Mouse (Mus musculus): ENCODE data around the gene Prrg3. TPM values are rescaled to one million over a fixed set of nuclear protein-coding genes. Genes with fewer than 3 reads are reported as not detected.
"Not testable (repeated sequence)": the region's sequence is repeated elsewhere in the genome, so short reads cannot be mapped to it uniquely, and the experiment has no call there.

Prrg3 gene
- polyA plus RNA-seq (2015; fragmentation: Nextera tagmentation; extraction: Ambion mirVana): 12.9 and 14.0 TPM in 2 replicates

- H3K36me3 ChIP-seq: peaks cover 6% of the 10 kb centered on the region; the same call in 1 of the 2 replicates
- H3K27me3 ChIP-seq: no peaks in the 10 kb centered on the region
- peak within 1 kb of the TSS; percentile 52 for H3K4me3 ChIP-seq
- peak within 1 kb of the TSS; percentile 82 for H3K9ac ChIP-seq
- WGBS: 22% methylated on average over 64 of the region's 72 CpGs
- peak; percentile 88 for ATAC-seq (ENCODE audit: low FRiP score, low read depth)
- H3K4me2 ChIP-seq: peak within 1 kb of the TSS; percentile 80
- H3K4me1 ChIP-seq (replicated peaks): peaks cover 8% of the 10 kb centered on the region
- H3K27ac ChIP-seq (replicated peaks): peak within 1 kb of the TSS; percentile 76
- H3K9me3 ChIP-seq: no peaks in the 10 kb centered on the region
Observed at GRCm38 (mm10) chrX:71962073-71963051, at the start of gene Prrg3. TSS of gene Prrg3 (plus strand) at chrX:71962624.

DNA sequence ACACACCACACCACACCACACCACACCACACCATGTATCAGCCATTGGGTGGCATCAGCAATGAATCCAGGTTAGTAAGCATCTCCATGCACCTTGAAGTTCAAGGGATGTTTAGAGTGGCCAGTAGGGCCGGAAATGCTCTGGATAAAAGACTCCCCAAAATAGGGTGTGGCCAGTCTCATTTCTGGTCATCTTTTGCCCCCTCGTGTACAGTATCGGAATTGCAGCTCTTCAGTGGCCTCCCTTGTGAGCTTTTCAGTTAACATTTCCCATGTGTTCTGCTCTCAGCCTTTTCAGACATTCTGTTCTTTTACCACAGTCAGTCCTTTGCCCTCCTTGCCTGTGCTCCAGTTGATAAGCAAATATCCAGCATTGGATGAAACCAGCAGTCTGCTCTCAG, 15.8 kb upstream of the Prrg3 start:
- Histone ChIP-seq H3K9me3 (no peaks in the 10 kb centered on the region), H3K36me3 (no peaks in the 10 kb centered on the region), H3K4me3 (no peak overlapping the region), H3K4me1 (replicated peaks) (no peaks in the 10 kb centered on the region), H3K27ac (replicated peaks) (no peak overlapping the region), H3K27me3 (no peaks in the 10 kb centered on the region), H3K9ac (no peak overlapping the region), H3K4me2 (no peak overlapping the region)
- 24% methylated on average over 3 of the region's 3 CpGs for WGBS
- ATAC-seq (ENCODE audit: low FRiP score, low read depth): no peak

DNA sequence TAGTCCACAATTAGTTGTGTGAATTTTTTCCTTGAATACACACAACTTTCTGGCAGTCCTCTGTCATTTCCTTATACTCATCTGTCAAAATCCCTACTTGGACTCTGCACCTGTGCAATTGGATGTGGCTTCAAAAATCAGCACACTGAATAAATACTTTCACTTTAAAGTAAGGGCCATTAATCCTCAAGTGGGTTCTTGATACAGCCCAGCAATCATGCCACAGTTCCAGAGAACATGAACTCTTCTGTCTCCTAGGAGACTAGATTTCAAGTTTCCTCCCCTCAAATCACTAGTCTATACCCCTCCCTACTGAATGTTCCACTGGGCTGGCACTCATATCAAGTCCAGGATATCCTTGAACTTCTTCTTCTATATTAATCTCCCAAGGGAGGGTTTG, 4.1 kb upstream of the Prrg3 start:
- no peak for ATAC-seq (ENCODE audit: low FRiP score, low read depth)
- H3K4me3 ChIP-seq: no peak overlapping the region
- no peaks in the 10 kb centered on the region for H3K9me3 ChIP-seq
- H3K36me3 ChIP-seq: no peaks in the 10 kb centered on the region
- H3K27ac ChIP-seq (replicated peaks): no peak overlapping the region
- no peak overlapping the region for H3K9ac ChIP-seq
- no peaks in the 10 kb centered on the region for H3K27me3 ChIP-seq
- peaks cover 4% of the 10 kb centered on the region for H3K4me1 ChIP-seq (replicated peaks)
- H3K4me2 ChIP-seq: no peak overlapping the region

GRCm38 (mm10) chrX:71963275-71963912, 970 bp downstream of the Prrg3 start:
- Histone ChIP-seq H3K27ac (replicated peaks) (peak overlapping the region; percentile 76), H3K4me3 (peak overlapping the region; percentile 52), H3K9ac (peak overlapping the region; percentile 82), H3K4me2 (peak overlapping the region; percentile 80), H3K36me3 (peaks cover 6% of the 10 kb centered on the region; the same call in 1 of the 2 replicates), H3K4me1 (replicated peaks) (peaks cover 8% of the 10 kb centered on the region), H3K27me3 (no peaks in the 10 kb centered on the region), H3K9me3 (no peaks in the 10 kb centered on the region)
- WGBS: 30% methylated on average over 9 of the region's 9 CpGs
- peak; percentile 49; the same call in 1 of the 2 replicates for ATAC-seq (ENCODE audit: low FRiP score, low read depth)

- H3K9ac ChIP-seq: no peak overlapping the region
- H3K27ac ChIP-seq (replicated peaks): no peak overlapping the region
- no peak for ATAC-seq (ENCODE audit: low FRiP score, low read depth)
- H3K4me2 ChIP-seq: no peak overlapping the region
- peaks cover 5% of the 10 kb centered on the region for H3K4me1 ChIP-seq (replicated peaks)
- peaks cover 6% of the 10 kb centered on the region; the same call in 1 of the 2 replicates for H3K36me3 ChIP-seq
- 93% methylated on average over 1 of the region's 1 CpGs for WGBS
- H3K4me3 ChIP-seq: no peak overlapping the region
- no peaks in the 10 kb centered on the region for H3K27me3 ChIP-seq
- no peaks in the 10 kb centered on the region for H3K9me3 ChIP-seq
Observed at GRCm38 (mm10) chrX:71968216-71968615, 5.8 kb downstream of the Prrg3 start.

DNA sequence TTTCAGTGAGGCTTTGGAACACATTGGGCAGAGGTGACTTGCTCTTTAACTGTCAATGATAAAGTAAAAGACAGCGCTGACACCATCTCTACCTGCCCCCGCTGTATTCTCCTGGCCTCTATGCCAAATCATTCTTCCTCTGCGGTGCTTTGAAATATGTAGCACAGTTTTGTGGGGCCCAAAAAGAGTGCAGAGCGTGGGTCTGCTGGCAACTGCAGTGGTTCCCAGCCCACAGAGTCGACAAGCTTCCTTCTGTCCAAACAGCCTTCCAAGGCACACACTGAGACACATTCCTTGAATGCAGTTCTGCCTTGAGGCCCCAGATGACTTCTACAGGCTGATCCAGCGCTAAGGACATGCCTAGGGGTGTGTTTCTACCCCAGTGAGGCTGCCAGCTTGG, 6.4 kb downstream of the Prrg3 start:
- H3K27me3 ChIP-seq: no peaks in the 10 kb centered on the region
- no peak overlapping the region for H3K4me3 ChIP-seq
- no peaks in the 10 kb centered on the region for H3K4me1 ChIP-seq (replicated peaks)
- no peak overlapping the region for H3K9ac ChIP-seq
- 85% methylated on average over 6 of the region's 6 CpGs for WGBS
- ATAC-seq (ENCODE audit: low FRiP score, low read depth): no peak
- H3K4me2 ChIP-seq: no peak overlapping the region
- H3K36me3 ChIP-seq: peaks cover 6% of the 10 kb centered on the region; the same call in 1 of the 2 replicates
- H3K9me3 ChIP-seq: no peaks in the 10 kb centered on the region
- no peak overlapping the region for H3K27ac ChIP-seq (replicated peaks)

DNA sequence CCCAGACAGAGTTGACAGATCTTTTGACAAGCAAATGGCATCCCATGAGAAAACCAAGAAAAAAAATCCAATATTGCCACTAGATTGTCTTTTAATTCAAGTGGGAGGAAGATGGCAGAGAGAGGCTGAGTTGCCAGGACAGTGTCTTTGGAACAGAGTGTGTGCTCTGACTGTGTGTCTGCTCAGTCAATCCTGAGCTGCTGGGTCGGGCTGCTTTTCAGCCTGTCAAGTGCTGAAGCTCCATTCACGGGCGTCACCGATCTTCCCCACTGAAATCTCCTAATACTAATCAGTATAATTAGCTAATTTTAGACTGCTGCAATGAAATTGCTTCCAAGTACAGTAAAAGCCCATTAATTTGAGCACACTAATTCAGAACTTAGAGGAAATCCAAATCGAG, 8.9 kb downstream of the Prrg3 start:
- Histone ChIP-seq H3K27ac (replicated peaks) (no peak overlapping the region), H3K4me1 (replicated peaks) (no peaks in the 10 kb centered on the region), H3K27me3 (no peaks in the 10 kb centered on the region), H3K4me2 (no peak overlapping the region), H3K4me3 (no peak overlapping the region), H3K36me3 (peaks cover 6% of the 10 kb centered on the region; the same call in 1 of the 2 replicates), H3K9ac (no peak overlapping the region), H3K9me3 (no peaks in the 10 kb centered on the region)
- no peak for ATAC-seq (ENCODE audit: low FRiP score, low read depth)
- WGBS: 68% methylated on average over 5 of the region's 5 CpGs

GRCm38 (mm10) chrX:71972686-71973085, 10.3 kb downstream of the Prrg3 start, which contains the start of gene Fate1:
TSS of gene Fate1 (plus strand) at chrX:71972986.
- Histone ChIP-seq H3K27ac (replicated peaks) (no peak within 1 kb of the TSS), H3K4me2 (no peak within 1 kb of the TSS), H3K36me3 (no peaks in the 10 kb centered on the region), H3K4me3 (no peak within 1 kb of the TSS), H3K27me3 (no peaks in the 10 kb centered on the region), H3K9me3 (no peaks in the 10 kb centered on the region), H3K4me1 (replicated peaks) (no peaks in the 10 kb centered on the region), H3K9ac (no peak within 1 kb of the TSS)
- ATAC-seq (ENCODE audit: low FRiP score, low read depth): no peak
- WGBS: 87% methylated on average over 2 of the region's 2 CpGs

- H3K4me1 ChIP-seq (replicated peaks); H3K27me3 ChIP-seq; ATAC-seq (ENCODE audit: low FRiP score, low read depth): not testable (repeated sequence)
Observed at GRCm38 (mm10) chrX:71977681-71978080, 15.3 kb downstream of the Prrg3 start.

DNA sequence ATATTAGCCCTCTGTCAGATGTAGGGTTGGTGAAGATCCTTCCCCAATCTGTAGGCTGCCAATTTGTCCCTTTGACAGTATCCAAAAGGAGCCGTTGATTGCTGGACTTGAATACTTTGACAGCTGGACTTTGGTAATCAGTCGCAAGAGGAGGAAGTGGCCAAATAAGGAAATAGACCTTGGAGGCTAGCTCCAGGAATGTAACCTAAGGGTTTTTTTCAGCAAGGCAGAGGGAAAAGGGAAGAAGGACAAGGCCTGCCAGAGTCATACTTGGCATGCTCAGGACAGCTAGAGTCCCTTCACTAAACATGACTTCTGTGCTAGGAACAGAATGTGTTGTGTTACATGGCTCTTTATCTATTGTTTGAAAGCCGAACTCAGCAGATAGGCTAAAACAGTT, 18.0 kb downstream of the Prrg3 start:
- H3K4me1 ChIP-seq (replicated peaks): no peaks in the 10 kb centered on the region
- no peak for ATAC-seq (ENCODE audit: low FRiP score, low read depth)

More at GRCm38 (mm10) chrX:71977681-71978080, 15.3 kb downstream of the Prrg3 start:
- H3K9ac ChIP-seq; H3K4me3 ChIP-seq; H3K9me3 ChIP-seq; H3K27ac ChIP-seq (replicated peaks); H3K36me3 ChIP-seq; H3K4me2 ChIP-seq: not testable (repeated sequence)

DNA sequence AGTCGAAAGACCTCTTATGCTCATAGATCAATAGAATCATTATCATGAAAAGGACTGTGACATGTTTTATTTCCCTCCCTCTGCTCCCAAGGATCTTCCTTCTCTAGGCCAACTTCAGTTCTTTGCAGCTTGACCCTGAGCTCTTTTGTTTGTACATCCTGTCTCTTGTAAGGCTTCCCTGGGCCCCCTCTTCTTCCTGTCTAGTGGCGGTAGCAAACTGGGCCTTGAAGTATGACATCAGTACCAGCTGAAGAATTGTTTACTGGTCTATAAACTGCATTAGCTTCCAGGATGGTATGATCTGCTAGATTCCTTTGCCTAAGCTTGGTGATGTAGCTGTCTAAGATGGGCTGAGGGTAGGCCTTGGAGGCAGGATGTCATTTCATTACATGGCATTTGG, 18.9 kb downstream of the Prrg3 start:
- Histone ChIP-seq H3K4me3 (no peak overlapping the region), H3K36me3 (no peaks in the 10 kb centered on the region), H3K4me1 (replicated peaks) (no peaks in the 10 kb centered on the region), H3K27me3 (no peaks in the 10 kb centered on the region), H3K27ac (replicated peaks) (no peak overlapping the region), H3K9me3 (no peaks in the 10 kb centered on the region), H3K4me2 (no peak overlapping the region), H3K9ac (no peak overlapping the region)
- no peak for ATAC-seq (ENCODE audit: low FRiP score, low read depth)
- 53% methylated on average over 2 of the region's 2 CpGs for WGBS

More for the DNA sequence above, 18.0 kb downstream of the Prrg3 start:
- Histone ChIP-seq H3K9me3 (no peaks in the 10 kb centered on the region), H3K4me3 (no peak overlapping the region), H3K27me3 (no peaks in the 10 kb centered on the region), H3K9ac (no peak overlapping the region), H3K27ac (replicated peaks) (no peak overlapping the region), H3K4me2 (no peak overlapping the region), H3K36me3 (no peaks in the 10 kb centered on the region)
- 74% methylated on average over 3 of the region's 3 CpGs for WGBS

DNA sequence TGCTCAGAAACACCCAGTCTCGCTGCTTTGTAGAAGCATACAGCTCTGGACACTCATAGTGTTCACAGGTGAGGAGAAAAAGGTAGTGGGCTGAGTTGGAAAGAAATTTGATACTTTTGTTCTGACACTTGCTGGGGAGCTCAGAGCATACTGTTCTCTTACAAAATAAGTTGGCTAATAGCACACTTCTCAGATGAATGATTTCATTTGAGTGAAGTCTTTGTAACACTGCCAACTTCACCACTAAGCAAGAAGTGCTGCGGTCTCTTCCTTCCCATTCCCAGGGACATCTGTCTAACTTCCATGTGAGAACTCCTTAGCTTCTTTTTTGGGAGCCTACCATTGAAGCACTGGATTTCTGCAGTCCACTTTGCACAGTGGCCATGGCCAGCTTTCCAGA, 20.8 kb downstream of the Prrg3 start:
- Histone ChIP-seq H3K27ac (replicated peaks) (no peak overlapping the region), H3K9ac (no peak overlapping the region), H3K27me3 (no peaks in the 10 kb centered on the region), H3K9me3 (no peaks in the 10 kb centered on the region), H3K36me3 (no peaks in the 10 kb centered on the region), H3K4me3 (no peak overlapping the region), H3K4me1 (replicated peaks) (no peaks in the 10 kb centered on the region), H3K4me2 (no peak overlapping the region)
- WGBS: 74% methylated on average over 2 of the region's 2 CpGs
- ATAC-seq (ENCODE audit: low FRiP score, low read depth): no peak

All from hindbrain, embryonic 15.5 days (tissue).